Comparison of ENCODE assay signal across 7 mouse cellular contexts in the genomic region with DNA sequence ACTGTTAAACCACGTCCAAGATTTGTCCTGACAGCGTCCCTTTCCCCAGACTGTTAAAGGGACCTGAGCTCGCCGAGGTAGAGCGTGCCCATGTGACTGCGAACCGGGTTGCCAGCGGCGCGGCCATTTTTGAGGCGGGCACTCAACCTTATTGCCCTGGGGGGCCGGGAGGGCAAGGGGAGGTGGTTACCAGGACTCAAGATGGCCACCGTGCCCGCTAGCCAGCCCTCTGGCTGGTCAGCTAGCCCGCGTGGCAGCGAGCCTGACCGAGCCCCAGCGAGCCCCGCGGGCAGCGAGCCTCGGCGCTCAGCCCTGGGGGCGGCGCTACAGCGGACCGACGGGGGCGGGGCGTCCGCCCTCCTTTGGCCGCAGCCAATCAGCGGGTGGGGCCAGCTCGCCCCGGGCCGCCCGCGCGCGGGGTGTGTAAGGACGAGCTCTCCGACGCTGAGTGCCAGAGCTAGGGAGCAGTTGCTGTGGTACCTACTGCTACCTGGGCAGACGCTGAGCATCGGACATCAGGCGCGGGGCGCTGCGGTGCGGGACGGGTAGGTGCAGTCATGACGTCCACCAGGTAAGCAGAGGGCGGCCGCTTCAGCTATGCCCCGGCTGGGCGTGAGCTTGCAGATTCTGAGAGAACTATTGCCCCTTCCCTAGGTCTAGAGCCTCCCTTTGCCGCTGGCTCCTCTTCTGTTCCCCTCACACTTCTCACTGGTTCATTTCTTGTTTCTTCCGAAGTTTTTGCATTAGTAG. TPM values are rescaled to one million over a fixed set of nuclear protein-coding genes. Genes with fewer than 3 reads are reported as not detected.
DNase-seq lines count a peak whose midpoint lies in the region; ATAC-seq lines count a peak whose summit lies in the region.

No protein-coding gene starts in this region.

- H3K4me3 ChIP-seq in embryonic facial prominence, embryonic 10.5 days, result peak overlapping the region; percentile 78
- peak overlapping the region; percentile 76 for H3K4me3 ChIP-seq in limb, embryonic 10.5 days
- peak overlapping the region; percentile 66 for H3K4me3 ChIP-seq in midbrain, embryonic 12.5 days

- no peaks in the 10 kb centered on the region for H3K36me3 ChIP-seq in embryonic facial prominence, embryonic 10.5 days (replicated peaks)
- no peaks in the 10 kb centered on the region for H3K36me3 ChIP-seq in limb, embryonic 10.5 days
- no peaks in the 10 kb centered on the region for H3K36me3 ChIP-seq in midbrain, embryonic 12.5 days

- peak; percentile 96 for DNase-seq in adrenal gland, postnatal 14 days
- DNase-seq in embryonic facial prominence, embryonic 10.5 days (ENCODE audit: low spot score), result peak; percentile 93
- DNase-seq in kidney, adult 11 months, result peak; percentile 96
- DNase-seq in limb, embryonic 10.5 days (ENCODE audit: low spot score), result peak; percentile 93
- peak; percentile 94 for DNase-seq in skeletal muscle tissue, adult 2 months (ENCODE audit: low read depth, low spot score)

- no peaks in the 10 kb centered on the region for H3K27me3 ChIP-seq in embryonic facial prominence, embryonic 10.5 days (replicated peaks; ENCODE audit: low read depth, poor library complexity, severe bottlenecking)
- no peaks in the 10 kb centered on the region for H3K27me3 ChIP-seq in limb, embryonic 10.5 days (ENCODE audit: low read depth, poor library complexity, severe bottlenecking)
- H3K27me3 ChIP-seq in midbrain, embryonic 12.5 days, result peaks cover 6% of the 10 kb centered on the region; the same call in 1 of the 2 replicates

- H3K9me3 ChIP-seq in embryonic facial prominence, embryonic 10.5 days, result no peaks in the 10 kb centered on the region
- H3K9me3 ChIP-seq in limb, embryonic 10.5 days (replicated peaks), result no peaks in the 10 kb centered on the region
- no peaks in the 10 kb centered on the region for H3K9me3 ChIP-seq in midbrain, embryonic 12.5 days

- peak overlapping the region; percentile 80 for H3K4me2 ChIP-seq in midbrain, embryonic 12.5 days (replicated peaks)

- H3K27ac ChIP-seq in embryonic facial prominence, embryonic 10.5 days (replicated peaks), result peak overlapping the region; percentile 91
- peak overlapping the region; percentile 94 for H3K27ac ChIP-seq in limb, embryonic 10.5 days
- peak overlapping the region; percentile 42; the same call in 1 of the 2 replicates for H3K27ac ChIP-seq in midbrain, embryonic 12.5 days (replicated peaks)

- peak overlapping the region; percentile 66 for H3K9ac ChIP-seq in midbrain, embryonic 12.5 days (replicated peaks)

- H3K4me1 ChIP-seq in embryonic facial prominence, embryonic 10.5 days, result peaks cover 19% of the 10 kb centered on the region
- H3K4me1 ChIP-seq in limb, embryonic 10.5 days, result peaks cover 34% of the 10 kb centered on the region
- H3K4me1 ChIP-seq in midbrain, embryonic 12.5 days, result peaks cover 5% of the 10 kb centered on the region

- peak; percentile 98 for ATAC-seq in granulocyte monocyte progenitor cell, adult 5-6 weeks (replicated peaks; ENCODE audit: poor library complexity, severe bottlenecking)
- peak; percentile 98 for ATAC-seq in midbrain, embryonic 12.5 days (ENCODE audit: low FRiP score, low read depth)

- under 1% methylated on average over 59 of the region's 59 CpGs for WGBS in embryonic facial prominence, embryonic 10.5 days
- 1% methylated on average over 59 of the region's 59 CpGs for WGBS in limb, embryonic 10.5 days
- under 1% methylated on average over 59 of the region's 59 CpGs for WGBS in midbrain, embryonic 12.5 days

RNA-seq across cellular contexts. Expression of gene Adk, which starts 23.6 kb away (rescaled TPM):
- total RNA-seq in adrenal gland, postnatal 14 days (2021), result 97.4 and 164 TPM in 2 replicates
- polyA plus RNA-seq in embryonic facial prominence, embryonic 10.5 days (2016; fragmentation: Nextera tagmentation; extraction: Ambion mirVana), result 171 and 175 TPM in 2 replicates
- total RNA-seq in granulocyte monocyte progenitor cell, adult 5-6 weeks (2014; fragmentation: Nextera tagmentation), result 69.1 and 73.1 TPM in 2 replicates
- total RNA-seq in granulocyte monocyte progenitor cell, adult 5-6 weeks (2017), result 96.7 and 125 TPM in 2 replicates
- polyA plus RNA-seq in limb, embryonic 10.5 days (2016; fragmentation: Nextera tagmentation; extraction: Ambion mirVana), result 170 and 179 TPM in 2 replicates
- polyA plus RNA-seq in midbrain, embryonic 12.5 days (2016; fragmentation: Nextera tagmentation; extraction: Ambion mirVana), result 84.3 and 84.7 TPM in 2 replicates

RNA-seq across cellular contexts. Expression of gene Ap3m1, which starts 23.6 kb away (rescaled TPM):
- 87.7 and 99.3 TPM in 2 replicates for total RNA-seq in adrenal gland, postnatal 14 days (2021)
- 84.8 and 87.7 TPM in 2 replicates for polyA plus RNA-seq in embryonic facial prominence, embryonic 10.5 days (2016; fragmentation: Nextera tagmentation; extraction: Ambion mirVana)
- 54.1 and 71.7 TPM in 2 replicates for total RNA-seq in granulocyte monocyte progenitor cell, adult 5-6 weeks (2014; fragmentation: Nextera tagmentation)
- 66.0 and 83.4 TPM in 2 replicates for total RNA-seq in granulocyte monocyte progenitor cell, adult 5-6 weeks (2017)
- polyA plus RNA-seq in limb, embryonic 10.5 days (2016; fragmentation: Nextera tagmentation; extraction: Ambion mirVana), result 70.6 and 78.4 TPM in 2 replicates
- polyA plus RNA-seq in midbrain, embryonic 12.5 days (2016; fragmentation: Nextera tagmentation; extraction: Ambion mirVana), result 121 TPM in 2 replicates

Comparison
In these comparisons a context has a peak if more than half of its experiments do, and no peak if none do; other contexts are left out.
1. Peak in every context shown above with its lines: DNase-seq, ATAC-seq, H3K4me3 ChIP-seq and H3K27ac ChIP-seq.
2. H3K27ac ChIP-seq: peak in every context shown above with its lines; median percentile 94 in limb, embryonic 10.5 days; 91 in embryonic facial prominence, embryonic 10.5 days; 42 in midbrain, embryonic 12.5 days.